Mouse (Mus musculus): ENCODE measurements at regions not wholly inside any gene's neighbourhood (a gene's known extent, or its start where the extent isn't known, plus 50 kb on each side); places are given as distances from the start of the nearest gene placed in this dataset.
"Not testable (repeated sequence)": the region's sequence is repeated elsewhere in the genome, so short reads cannot be mapped to it uniquely, and the experiment has no call there.

DNA sequence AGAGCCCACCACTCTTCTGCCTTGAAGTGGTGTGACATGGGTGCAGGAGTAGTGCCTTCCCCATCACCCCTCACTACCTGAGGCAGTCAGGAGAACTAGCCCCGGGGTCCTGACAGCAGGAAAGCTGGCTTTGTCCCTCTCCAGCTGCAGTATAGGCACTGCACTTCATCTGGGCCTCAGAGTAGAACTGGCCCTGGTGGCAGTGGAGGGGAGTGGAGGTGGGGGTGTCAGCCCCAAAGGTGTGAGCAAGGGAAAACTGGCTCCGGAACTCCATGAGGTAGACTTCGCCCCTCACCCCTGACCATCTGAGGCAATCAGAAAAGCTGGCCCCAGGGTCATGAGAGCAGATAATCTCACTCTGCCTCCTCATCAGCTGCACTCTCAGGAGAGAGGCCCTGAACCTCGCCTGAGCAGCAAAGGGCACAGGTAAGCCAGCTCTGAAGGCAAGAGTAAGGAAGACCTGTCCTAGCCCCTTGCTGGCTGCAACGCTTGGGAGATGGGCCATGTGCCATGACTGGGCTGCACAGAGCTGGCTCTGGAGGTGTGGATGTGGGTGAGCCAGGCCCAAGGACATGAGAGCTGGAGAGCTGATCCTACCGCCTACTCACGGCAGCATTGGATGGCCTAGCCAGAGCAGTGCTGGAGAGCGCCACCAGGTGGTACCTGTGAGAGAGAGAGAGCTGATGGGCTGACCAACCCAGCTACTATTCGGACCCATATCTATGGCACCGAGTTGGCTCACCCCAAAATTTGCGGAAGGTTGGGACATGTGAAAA lies 377.0 kb upstream of the B3galt2 start:
- no peak for DNase-seq (ENCODE audit: low read depth)

DNA sequence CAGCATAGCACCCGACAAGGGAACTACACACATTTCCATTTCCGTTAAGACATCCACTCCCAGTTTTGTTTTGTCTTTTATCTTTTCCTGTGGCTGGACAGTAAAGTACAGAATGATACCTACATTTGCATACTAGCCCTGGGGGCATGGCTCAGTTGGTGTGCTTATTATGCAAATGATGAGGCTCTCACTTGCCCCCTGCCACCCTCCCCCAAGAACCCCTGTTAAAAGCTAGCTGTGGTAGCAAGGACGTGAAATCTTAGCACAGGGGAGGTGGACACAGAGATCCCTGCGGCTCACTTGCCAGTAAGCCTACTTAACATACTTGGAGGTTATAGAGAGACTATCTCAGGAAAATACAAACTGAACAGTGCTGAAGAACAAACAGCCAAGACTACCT lies 375.2 kb upstream of the B3galt2 start:
- no peak for DNase-seq (ENCODE audit: low read depth)

DNA sequence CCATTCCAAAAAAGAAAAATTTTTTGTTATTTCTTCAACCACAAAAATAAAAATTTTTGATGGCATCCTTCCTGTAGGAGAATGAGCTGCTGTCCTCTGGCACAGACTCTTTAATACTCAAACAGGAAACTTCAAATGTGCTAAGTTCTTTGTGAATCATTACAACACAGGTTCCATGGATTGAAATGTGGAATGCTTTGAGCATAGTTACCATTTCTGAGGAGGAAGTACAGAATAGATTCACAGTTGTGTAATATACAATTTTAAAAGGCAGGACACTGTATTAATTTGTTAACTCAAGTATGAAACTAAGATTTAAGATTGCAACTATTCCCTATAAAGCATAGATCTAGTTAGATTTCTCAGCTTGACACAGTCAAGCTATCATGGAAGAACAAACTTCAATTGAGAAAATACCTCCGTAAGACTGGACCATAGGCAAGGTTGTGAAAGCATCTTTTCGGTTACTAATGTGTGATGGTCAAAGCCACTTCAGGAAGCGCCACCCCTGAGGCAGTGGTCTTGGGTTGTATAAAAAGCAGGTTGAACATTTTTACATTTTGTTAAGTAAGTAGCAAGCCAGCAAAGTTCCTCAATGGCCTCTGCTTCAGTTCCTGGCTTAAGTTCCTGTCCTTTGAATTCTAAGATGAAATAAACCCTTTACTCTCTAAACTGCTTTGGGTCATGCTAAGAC lies 354.0 kb upstream of the B3galt2 start:
- no peak for DNase-seq (ENCODE audit: low read depth)

DNA sequence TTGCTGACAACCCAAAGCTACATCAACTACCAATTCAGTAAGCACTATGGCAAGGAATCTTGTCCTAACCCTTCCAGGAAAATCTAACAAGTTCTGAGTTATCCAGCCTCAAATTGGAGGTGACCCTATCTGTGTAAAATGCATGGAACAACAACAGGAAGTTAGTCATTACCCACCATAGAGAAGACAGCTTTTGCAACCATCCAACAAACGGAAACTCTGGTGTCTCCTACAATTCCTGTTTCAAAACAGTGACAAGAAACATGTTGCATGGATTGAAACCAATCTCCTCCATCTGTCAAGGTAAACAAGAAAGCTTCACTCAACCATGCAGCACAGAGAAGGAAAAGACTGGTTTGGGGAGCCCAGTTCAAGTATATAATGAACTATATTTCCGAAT lies 353.0 kb upstream of the B3galt2 start:
- no peak for DNase-seq (ENCODE audit: low read depth)

DNA sequence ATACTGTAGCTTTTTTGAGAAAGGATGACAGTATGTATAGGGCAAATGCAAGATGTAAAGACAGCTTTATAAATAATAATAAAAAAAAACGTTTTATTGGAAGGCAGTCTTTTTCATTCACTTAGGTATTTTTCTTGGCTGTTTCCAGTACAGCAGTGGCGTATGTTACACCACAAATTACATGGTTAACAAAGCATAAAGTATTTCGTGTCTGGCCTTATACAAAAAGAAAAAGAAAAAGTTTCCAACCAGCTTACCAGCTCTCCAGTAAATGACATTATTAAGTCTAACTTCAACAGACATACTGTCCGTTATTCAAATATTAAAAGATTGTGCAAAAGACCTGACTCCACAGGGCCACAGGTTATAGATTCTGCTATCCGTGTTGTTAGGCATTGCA lies 343.9 kb upstream of the B3galt2 start:
- no peak for DNase-seq (ENCODE audit: low read depth)

DNA sequence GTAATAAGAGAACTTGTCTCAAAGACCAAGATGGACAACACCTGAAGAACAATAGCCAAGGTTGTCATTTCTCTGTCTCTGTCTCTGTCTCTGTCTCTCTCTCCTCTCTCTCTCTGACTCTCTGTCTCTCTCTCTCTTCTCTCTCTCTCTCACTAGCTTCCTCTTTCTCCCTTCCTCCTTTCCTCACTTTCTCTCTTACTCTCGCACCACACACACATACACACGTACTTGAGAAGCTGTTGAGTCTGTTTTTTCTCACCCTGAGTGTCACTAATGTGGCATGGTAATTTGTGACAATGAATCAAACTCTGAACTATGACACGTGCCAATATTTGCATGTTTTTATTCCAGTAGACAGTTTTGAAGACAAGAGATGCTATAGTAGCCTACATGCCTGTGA lies 333.1 kb upstream of the B3galt2 start:
- no peak for DNase-seq (ENCODE audit: low read depth)

DNA sequence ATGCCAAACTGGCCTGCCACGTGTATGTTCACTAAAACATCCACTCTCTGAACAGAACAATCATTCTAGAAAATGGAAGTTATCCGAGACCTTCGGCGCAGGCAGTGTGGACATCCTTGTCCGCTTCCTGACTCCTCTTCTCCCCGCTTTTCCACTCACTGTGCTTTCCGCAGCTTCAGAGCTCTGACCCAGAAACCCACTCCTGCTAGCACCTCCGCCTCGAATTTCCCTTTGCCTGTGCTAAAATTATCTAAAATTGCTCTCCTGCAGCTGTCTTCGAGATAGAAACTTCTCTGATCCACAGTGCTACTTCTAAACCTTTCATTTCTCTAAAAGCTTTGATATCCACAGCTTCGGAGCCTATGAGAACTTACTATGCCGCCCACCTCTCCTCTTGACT lies 322.1 kb upstream of the B3galt2 start:
- DNase-seq (ENCODE audit: low read depth), result no peak

DNA sequence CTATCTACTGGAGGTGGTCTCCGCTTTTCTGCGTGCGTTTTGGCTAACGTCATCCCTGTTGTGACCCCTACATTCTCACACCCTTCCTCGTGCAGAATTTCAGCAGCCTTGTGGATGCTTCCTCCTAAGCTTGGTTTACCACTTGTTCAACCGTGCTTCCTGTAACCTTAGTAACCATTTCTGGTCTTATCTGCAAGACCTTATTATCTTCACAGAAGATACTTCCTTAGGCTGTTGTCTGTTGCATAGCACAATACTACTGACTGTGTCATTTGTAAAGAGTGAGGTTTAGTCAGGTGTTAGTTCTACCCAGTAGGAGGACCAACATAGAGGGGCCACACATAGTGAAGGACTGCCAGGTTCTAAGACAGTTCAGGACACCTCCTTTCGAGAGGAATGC lies 320.9 kb upstream of the B3galt2 start:
- DNase-seq (ENCODE audit: low read depth), result no peak

DNA sequence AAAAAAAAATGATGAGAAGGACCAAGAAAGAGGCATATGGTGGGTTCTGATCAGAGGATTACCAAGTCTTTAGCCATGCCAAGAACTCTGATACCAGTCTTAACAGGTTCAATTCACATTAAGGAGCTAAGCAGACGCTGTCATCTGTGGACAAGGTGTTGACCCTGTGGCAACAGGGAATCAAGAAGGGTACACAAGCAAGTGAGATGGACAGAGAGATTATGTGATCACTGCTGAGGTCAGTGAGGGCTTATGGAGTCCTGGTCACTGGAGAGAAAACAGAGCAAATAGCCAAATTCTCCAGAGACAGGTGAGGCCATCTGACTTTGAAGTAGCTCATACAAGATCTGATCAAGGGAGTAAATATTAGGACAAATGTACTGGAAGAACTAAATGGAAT lies 289.1 kb upstream of the B3galt2 start:
- no peak for DNase-seq (ENCODE audit: low read depth)

DNA sequence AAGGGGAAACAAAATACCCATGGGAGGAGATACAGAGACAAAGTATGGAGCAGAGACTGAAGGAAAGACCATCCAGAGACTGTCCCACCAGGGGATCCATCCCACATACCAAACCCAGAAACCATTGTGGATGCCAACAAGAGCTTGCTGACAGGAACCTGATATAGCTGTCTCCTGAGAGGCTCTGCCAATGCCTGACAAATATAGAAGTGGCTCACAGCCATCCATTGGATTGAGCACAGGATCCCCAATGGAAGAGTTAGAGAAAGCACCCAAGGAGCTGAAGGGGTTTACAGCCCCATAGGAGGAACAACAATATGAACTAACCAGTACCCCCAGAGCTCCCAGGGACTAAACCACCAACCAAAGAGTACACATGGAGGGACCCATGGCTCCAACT lies 280.2 kb upstream of the B3galt2 start:
- DNase-seq (ENCODE audit: low read depth), result not testable (repeated sequence)

DNA sequence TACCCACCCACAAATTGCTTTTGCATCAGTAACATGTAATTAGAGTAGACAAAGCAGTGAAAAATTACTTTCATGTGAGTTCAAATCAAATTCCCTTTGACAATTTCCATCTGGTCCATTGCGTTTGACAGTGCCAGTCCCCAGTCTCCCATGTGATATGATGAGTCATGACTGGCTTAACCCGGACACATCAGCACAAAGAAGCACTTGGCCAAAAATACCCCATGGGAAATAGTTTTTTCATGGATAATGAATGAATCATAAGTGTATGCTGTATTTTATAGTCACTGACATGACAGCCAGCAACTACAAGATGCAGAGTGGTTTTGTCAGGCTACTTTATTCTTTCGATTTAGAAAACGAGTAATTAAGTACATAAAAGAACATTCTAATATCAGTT lies 248.6 kb upstream of the B3galt2 start:
- no peak for DNase-seq (ENCODE audit: low read depth)

Data from c-Kit-positive CD71-negative TER-119-negative erythroid progenitor cells, embryonic 14.5 days (primary cell).